Mouse (Mus musculus) lung, postnatal 0 days (tissue): ENCODE results near the gene Ythdf1.

Experiments
- CTCF ChIP-seq: IDR thresholded peaks from 2 replicates; pipeline ENCODE4 v1.5.1; 2016; ENCODE audit warnings: antibody characterized with exemption, mild to moderate bottlenecking
- EP300 ChIP-seq: IDR thresholded peaks from 2 replicates; pipeline ENCODE4 v1.6.1; 2016; ENCODE audit warnings: antibody characterized with exemption, mild to moderate bottlenecking, control low read depth

DNA sequence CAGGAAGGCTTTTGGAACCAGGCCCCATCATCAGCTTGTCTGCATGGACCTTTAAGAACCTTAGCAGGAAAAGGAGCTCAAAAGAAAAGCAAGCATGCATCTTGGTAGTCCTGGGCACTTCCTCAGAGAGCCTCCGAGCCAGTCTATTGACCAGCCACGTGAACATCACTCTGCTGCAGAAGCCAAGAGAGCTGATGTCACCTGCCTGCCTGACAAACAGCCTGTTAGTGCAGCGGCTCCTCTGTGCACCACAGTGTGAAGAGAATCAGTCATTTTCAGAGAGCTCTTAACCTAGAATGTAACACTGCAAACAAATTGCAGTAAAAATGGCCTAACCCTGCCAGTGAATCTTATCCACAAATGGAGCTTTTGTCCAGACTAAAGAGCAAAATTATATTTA, 50.7 kb downstream of the Ythdf1 start:
- no peak for TF ChIP-seq CTCF
- TF ChIP-seq EP300: no peak
